Mouse (Mus musculus) heart, postnatal 0 days (tissue): ENCODE data around the gene Krt86. TPM values are rescaled to one million over a fixed set of nuclear protein-coding genes. Genes with fewer than 3 reads are reported as not detected.
"Not testable (repeated sequence)": the region's sequence is repeated elsewhere in the genome, so short reads cannot be mapped to it uniquely, and the experiment has no call there.

Experiments used
- ATAC-seq: fragments of 200-750 bp; cut with Nextera tagmentation; 2 replicates; pipeline ENCODE4 v1.8.0; 2017; ENCODE audit warnings: low read depth, moderate number of reproducible peaks, moderate library complexity; ENCODE audit not compliant: insufficient read depth
- DNase-seq: peaks from one replicate; pipeline ENCODE4 v3.0.0-alpha.2; 2016; ENCODE audit warnings: low spot score
- H3K27ac ChIP-seq: fragments of 300-500 bp; sonication (generic); 2 replicates; pipeline ENCODE4 v1.5.1; 2014; ENCODE audit warnings: low read depth, mild to moderate bottlenecking
- H3K27me3 ChIP-seq: fragments of 300-500 bp; sonication (generic); 2 replicates; pipeline ENCODE4 v1.6.1; 2014; ENCODE audit warnings: low read length, mixed read lengths; ENCODE audit not compliant: control insufficient read depth, insufficient read depth
- H3K36me3 ChIP-seq: fragments of 300-500 bp; sonication (generic); replicated peaks from 2 replicates; pipeline ENCODE4 v1.6.1; 2014; ENCODE audit warnings: low read length, mixed read lengths; ENCODE audit not compliant: control insufficient read depth, insufficient read depth
- H3K4me1 ChIP-seq: fragments of 300-500 bp; sonication (generic); 2 replicates; pipeline ENCODE4 v1.6.1; 2014; ENCODE audit warnings: antibody characterized with exemption; ENCODE audit not compliant: control insufficient read depth, insufficient read depth
- H3K4me2 ChIP-seq: fragments of 300-500 bp; sonication (generic); 2 replicates; pipeline ENCODE4 v1.6.1; 2014; ENCODE audit warnings: low read depth, mild to moderate bottlenecking, low read length, moderate library complexity
- H3K4me3 ChIP-seq: fragments of 300-500 bp; sonication (generic); 2 replicates; pipeline ENCODE4 v1.5.1; 2014; ENCODE audit warnings: low read depth, low read length
- H3K9ac ChIP-seq: fragments of 300-500 bp; sonication (generic); replicated peaks from 2 replicates; pipeline ENCODE4 v1.6.1; 2014; ENCODE audit warnings: low read depth, low read length, mixed read lengths
- H3K9me3 ChIP-seq: fragments of 300-500 bp; sonication (generic); replicated peaks from 2 replicates; pipeline ENCODE4 v1.6.1; 2016; ENCODE audit warnings: low read length; ENCODE audit not compliant: control insufficient read depth
- CTCF ChIP-seq: IDR thresholded peaks from 2 replicates; pipeline ENCODE4 v1.5.1; 2016; ENCODE audit warnings: antibody characterized with exemption, control low read depth, low read depth
- EP300 ChIP-seq: IDR thresholded peaks from 2 replicates; pipeline ENCODE4 v1.6.1; 2016; ENCODE audit warnings: antibody characterized with exemption, low read depth
- WGBS: fragments of 180-500 bp; shearing (Covaris S2); extraction: QIAGEN DNeasy Blood & Tissue Kit; methylation state at CpG from one replicate; pipeline ENCODE4 v1.1.7; 2014; 5-methylcytosine and 5-hydroxymethylcytosine counted together
- polyA plus RNA-seq: library from polyadenylated mRNA; unstranded; fragments of >200 nt; fragmentation: Nextera tagmentation; extraction: Ambion mirVana; gene quantifications from 2 replicates; pipeline ENCODE4 v1.2.1, GENCODE M21; 2015
- total RNA-seq: library from RNA; depleted of rRNA; stranded (reverse); fragments of >200 nt; gene quantifications from 2 replicates; pipeline ENCODE4 v1.2.3, GENCODE M21; 2014; ENCODE audit warnings: low replicate concordance; rRNA removed

Krt86 gene
- total and polyA plus RNA-seq, 2 experiments from 2014 or later, result not detected

GRCm38 (mm10) chr15:101506896-101507758 lies 33.8 kb downstream of the Krt86 start:
- ATAC-seq (no peak), DNase-seq (no peak)
- H3K36me3 ChIP-seq, result no peaks in the 10 kb centered on the region
- 44% methylated on average over 14 of the region's 14 CpGs for WGBS
- H3K4me2 ChIP-seq, result no peak overlapping the region
- H3K27ac ChIP-seq, result no peak overlapping the region
- H3K9me3 ChIP-seq, result no peaks in the 10 kb centered on the region
- 0 out of 2 replicates have a peak, but pooled peaks cover 6% of the 10 kb centered on the region for H3K4me1 ChIP-seq
- H3K27me3 ChIP-seq, result no peaks in the 10 kb centered on the region
- no peak overlapping the region for H3K9ac ChIP-seq
- H3K4me3 ChIP-seq, result no peak overlapping the region
- no peak for TF ChIP-seq EP300
- TF ChIP-seq CTCF, result no peak

DNA sequence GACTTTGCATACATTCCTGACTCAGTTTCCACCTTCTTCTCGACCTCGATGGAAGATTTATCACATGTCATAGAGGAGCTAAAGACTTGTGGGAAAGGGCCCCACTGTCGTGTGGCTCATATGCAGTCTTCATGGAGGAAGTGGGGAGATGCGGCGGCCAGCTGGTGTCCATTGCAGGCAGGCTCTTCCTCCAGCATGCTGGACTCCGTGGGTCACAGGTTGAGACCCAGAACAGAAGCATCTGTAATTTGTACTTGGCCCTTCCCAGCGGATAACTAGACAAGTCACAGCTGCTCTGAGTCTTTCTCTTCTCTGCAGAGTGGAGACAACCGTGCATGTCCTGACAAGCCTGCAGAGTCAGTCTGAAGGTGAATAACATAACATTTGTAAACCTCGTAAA lies 35.0 kb downstream of the Krt86 start:
- H3K4me3 ChIP-seq, result no peak overlapping the region
- no peaks in the 10 kb centered on the region for H3K9me3 ChIP-seq
- H3K36me3 ChIP-seq, result no peaks in the 10 kb centered on the region
- no peak overlapping the region for H3K27ac ChIP-seq
- no peak overlapping the region for H3K9ac ChIP-seq
- H3K4me2 ChIP-seq, result no peak overlapping the region
- ATAC-seq, result no peak
- 0 out of 2 replicates have a peak, but pooled peaks cover 6% of the 10 kb centered on the region for H3K4me1 ChIP-seq
- H3K27me3 ChIP-seq, result no peaks in the 10 kb centered on the region
- no peak for DNase-seq
- no peak for TF ChIP-seq EP300
- no peak for TF ChIP-seq CTCF
- WGBS, result 65% methylated on average over 9 of the region's 9 CpGs

DNA sequence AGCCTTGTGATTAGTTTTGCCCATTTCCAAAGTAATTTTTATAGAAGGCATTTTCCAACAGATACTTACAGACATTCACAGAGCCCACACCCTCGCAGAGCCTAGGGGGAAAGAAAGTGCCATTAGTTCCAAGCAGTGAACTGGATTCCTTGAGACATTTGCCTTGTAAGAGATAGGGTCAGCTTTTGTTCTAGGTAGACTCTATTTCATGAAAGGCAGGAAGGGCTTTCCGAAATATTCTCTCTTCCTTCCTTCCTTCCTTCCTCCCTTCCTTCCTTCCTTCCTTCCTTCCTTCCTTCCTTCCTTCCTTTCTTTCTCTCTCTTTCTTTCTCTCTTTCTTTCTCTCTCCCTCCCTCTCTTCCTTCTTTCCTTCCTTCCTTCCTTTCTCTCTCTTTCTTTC lies 43.9 kb downstream of the Krt86 start, which contains the start of gene Gm49425:
Gene Gm49425, minus strand, starts transcription at position 101 of the 400 bp plus-strand sequence.
- not testable (repeated sequence) for H3K9ac ChIP-seq, H3K27ac ChIP-seq, DNase-seq, H3K27me3 ChIP-seq, H3K4me1 ChIP-seq, ATAC-seq, H3K36me3 ChIP-seq, H3K4me2 ChIP-seq, H3K4me3 ChIP-seq, H3K9me3 ChIP-seq
- WGBS, result 62% methylated on average over 2 of the region's 2 CpGs

DNA sequence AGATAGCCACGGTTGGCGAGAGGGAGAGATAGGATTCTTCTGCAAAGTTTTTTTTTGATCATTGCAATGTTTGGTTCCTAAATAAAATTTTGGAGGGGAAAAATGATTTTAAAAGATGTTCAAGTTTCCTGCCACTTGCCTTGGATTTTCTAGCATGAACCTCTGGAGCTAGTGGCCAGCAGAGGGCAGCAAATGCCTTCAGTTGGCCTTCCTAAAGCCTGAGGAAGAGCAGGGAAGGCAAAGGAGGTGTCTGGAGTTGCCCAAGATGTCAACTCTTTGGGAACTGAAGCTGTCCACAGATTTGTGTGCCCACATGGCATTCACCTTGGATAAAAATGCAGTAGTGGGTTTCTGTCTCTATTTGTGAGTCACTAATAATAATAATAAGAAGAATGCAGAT lies 46.5 kb downstream of the Krt86 start:
- Histone ChIP-seq H3K9me3 (no peaks in the 10 kb centered on the region), H3K27ac (no peak overlapping the region), H3K27me3 (no peaks in the 10 kb centered on the region), H3K9ac (no peak overlapping the region), H3K4me1 (no peaks in the 10 kb centered on the region), H3K4me3 (no peak overlapping the region), H3K36me3 (no peaks in the 10 kb centered on the region), H3K4me2 (no peak overlapping the region)
- ATAC-seq, result no peak
- DNase-seq, result peak; percentile 69
- TF ChIP-seq CTCF (peak; percentile 89), EP300 (no peak)
- 11% methylated on average over 2 of the region's 2 CpGs for WGBS

GRCm38 (mm10) chr15:101522556-101523232 lies 49.4 kb downstream of the Krt86 start:
- 66% methylated on average over 4 of the region's 4 CpGs for WGBS
- DNase-seq, result no peak
- Histone ChIP-seq H3K4me1 (no peaks in the 10 kb centered on the region), H3K36me3 (no peaks in the 10 kb centered on the region), H3K4me2 (no peak overlapping the region), H3K27ac (no peak overlapping the region), H3K9me3 (no peaks in the 10 kb centered on the region), H3K4me3 (no peak overlapping the region), H3K27me3 (0 out of 2 replicates have a peak, but pooled peaks cover 13% of the 10 kb centered on the region), H3K9ac (no peak overlapping the region)
- no peak for ATAC-seq
- TF ChIP-seq EP300 (no peak), CTCF (no peak)

Other genes with a start within 250 kb of the Krt86 start
- gene Grasp, start 249.3 kb upstream of the Krt86 start, total RNA-seq, result 8.0 and 21.3 TPM in 2 replicates
- 2.0 and 2.3 TPM in 2 replicates for gene Grasp, start 249.3 kb upstream of the Krt86 start, polyA plus RNA-seq
- 40.2 and 56.0 TPM in 2 replicates for gene Nr4a1, start 219.2 kb upstream of the Krt86 start, total RNA-seq
- 7.4 and 8.6 TPM in 2 replicates for gene Nr4a1, start 219.2 kb upstream of the Krt86 start, polyA plus RNA-seq
- gene Atg101, start 189.2 kb upstream of the Krt86 start, total RNA-seq, result 43.7 and 61.6 TPM in 2 replicates
- 48.6 and 53.4 TPM in 2 replicates for gene Atg101, start 189.2 kb upstream of the Krt86 start, polyA plus RNA-seq
- 6.5 and 8.4 TPM in 2 replicates for gene 6030408B16Rik, start 180.3 kb upstream of the Krt86 start, total RNA-seq
- gene 6030408B16Rik, start 180.3 kb upstream of the Krt86 start, polyA plus RNA-seq, result 6.4 and 8.1 TPM in 2 replicates
- gene Krt80, start 103.3 kb upstream of the Krt86 start, total RNA-seq, result 5.9 and 12.0 TPM in 2 replicates
- 1.8 and 2.2 TPM in 2 replicates for gene Krt80, start 103.3 kb upstream of the Krt86 start, polyA plus RNA-seq
- 6.6 and 24.8 TPM in 2 replicates for gene Krt7, start 62.4 kb upstream of the Krt86 start, total RNA-seq
- 10.2 and 10.4 TPM in 2 replicates for gene Krt7, start 62.4 kb upstream of the Krt86 start, polyA plus RNA-seq
- not detected in 2 replicates for gene Krt87, start 34.7 kb upstream of the Krt86 start, total RNA-seq
- not detected in 2 replicates for gene Krt87, start 34.7 kb upstream of the Krt86 start, polyA plus RNA-seq
- not detected in 2 replicates for gene Krt88, start 25.7 kb upstream of the Krt86 start, total RNA-seq
- gene Krt88, start 25.7 kb upstream of the Krt86 start, polyA plus RNA-seq, result not detected in 2 replicates
- not detected in 2 replicates for gene Krt81, start 9.7 kb upstream of the Krt86 start, total RNA-seq
- not detected in 2 replicates for gene Krt81, start 9.7 kb upstream of the Krt86 start, polyA plus RNA-seq
- not detected in 2 replicates for gene Krt83, start 18.0 kb downstream of the Krt86 start, total RNA-seq
- gene Krt83, start 18.0 kb downstream of the Krt86 start, polyA plus RNA-seq, result not detected in 2 replicates
- gene Gm49425, start 43.8 kb downstream of the Krt86 start, total RNA-seq, result not detected in 2 replicates
- gene Gm49425, start 43.8 kb downstream of the Krt86 start, polyA plus RNA-seq, result not detected in 2 replicates
- not detected in 2 replicates for gene Krt84, start 59.3 kb downstream of the Krt86 start, total RNA-seq
- gene Krt84, start 59.3 kb downstream of the Krt86 start, polyA plus RNA-seq, result not detected in 2 replicates
- not detected in 2 replicates for gene Krt82, start 77.2 kb downstream of the Krt86 start, total RNA-seq
- gene Krt82, start 77.2 kb downstream of the Krt86 start, polyA plus RNA-seq, result not detected in 2 replicates
- 0.08 TPM in 1 of 2 replicates, not detected in the other for gene Krt90, start 89.5 kb downstream of the Krt86 start, total RNA-seq
- 0.04 and 0.14 TPM in 2 replicates for gene Krt90, start 89.5 kb downstream of the Krt86 start, polyA plus RNA-seq
- gene Krt75, start 100.4 kb downstream of the Krt86 start, total RNA-seq, result not detected in 2 replicates
- gene Krt75, start 100.4 kb downstream of the Krt86 start, polyA plus RNA-seq, result not detected in 2 replicates
- not detected in 2 replicates for gene Gm5414, start 154.7 kb downstream of the Krt86 start, total RNA-seq
- gene Gm5414, start 154.7 kb downstream of the Krt86 start, polyA plus RNA-seq, result not detected in 2 replicates
- gene Gm5478, start 173.9 kb downstream of the Krt86 start, total RNA-seq, result not detected in 2 replicates
- gene Gm5478, start 173.9 kb downstream of the Krt86 start, polyA plus RNA-seq, result not detected in 2 replicates
- gene Krt6b, start 206.8 kb downstream of the Krt86 start, total RNA-seq, result not detected in 2 replicates
- gene Krt6b, start 206.8 kb downstream of the Krt86 start, polyA plus RNA-seq, result 0.07 TPM in 1 of 2 replicates, not detected in the other
- gene Krt6a, start 220.8 kb downstream of the Krt86 start, total RNA-seq, result 2.8 TPM in 1 of 2 replicates, not detected in the other
- not detected in 2 replicates for gene Krt6a, start 220.8 kb downstream of the Krt86 start, polyA plus RNA-seq
- gene Krt5, start 239.4 kb downstream of the Krt86 start, total RNA-seq, result 7.4 TPM in 1 of 2 replicates, not detected in the other
- gene Krt5, start 239.4 kb downstream of the Krt86 start, polyA plus RNA-seq, result 0.05 TPM in 1 of 2 replicates, not detected in the other